Mouse (Mus musculus): ENCODE measurements around the gene Cdc14a. TPM values are rescaled to one million over a fixed set of nuclear protein-coding genes. Genes with fewer than 3 reads are reported as not detected.

Gene Cdc14a
- polyA plus RNA-seq (2017; shearing (Covaris generic)), result 15.8 TPM

GRCm38 (mm10) chr3:116423353-116424159, at the start of gene Cdc14a:
Gene Cdc14a, minus strand, starts transcription at chr3:116424032.

GRCm38 (mm10) chr3:116253077-116253531, 170.7 kb downstream of the Cdc14a start, which contains the start of gene Gpr88:
Gene Gpr88, minus strand, starts transcription at chr3:116253503.

Other genes starting within 250 kb of the Cdc14a start
- not detected for gene Gpr88, start 170.5 kb downstream of the Cdc14a start, polyA plus RNA-seq (2017; shearing (Covaris generic))
- 28.1 TPM for gene Rtca, start 84.2 kb upstream of the Cdc14a start, polyA plus RNA-seq (2017; shearing (Covaris generic))
- gene Dbt, start 89.0 kb upstream of the Cdc14a start, polyA plus RNA-seq (2017; shearing (Covaris generic)), result 12.2 TPM
- gene Lrrc39, start 138.9 kb upstream of the Cdc14a start, polyA plus RNA-seq (2017; shearing (Covaris generic)), result 0.41 TPM
- gene Sass6, start 170.9 kb upstream of the Cdc14a start, polyA plus RNA-seq (2017; shearing (Covaris generic)), result 4.4 TPM
- gene Trmt13, start 190.6 kb upstream of the Cdc14a start, polyA plus RNA-seq (2017; shearing (Covaris generic)), result 42.9 TPM
- gene Mfsd14a, start 238.6 kb upstream of the Cdc14a start, polyA plus RNA-seq (2017; shearing (Covaris generic)), result 136 TPM